Mouse (Mus musculus): ENCODE data around the gene Cldn6. TPM values are rescaled to one million over a fixed set of nuclear protein-coding genes. Genes with fewer than 3 reads are reported as not detected.
A peak's percentile ranks its signal among the peaks of the same experiment; 100 is the strongest.

The Cldn6 gene
- polyA plus RNA-seq, 1 experiment: 0.11 TPM

GRCm38 (mm10) chr17:23683226-23683625 lies 4.2 kb downstream of the Cldn6 start:
- Histone ChIP-seq H3K4me1 (ENCODE audit: control insufficient read depth, insufficient read depth, low read length) (peaks cover 5% of the 10 kb centered on the region; the same call in 1 of the 2 replicates), H3K27me3 (ENCODE audit: control insufficient read depth, insufficient read depth, low read length) (no peaks in the 10 kb centered on the region), H3K4me3 (replicated peaks; ENCODE audit: insufficient read depth, low read depth, low read length) (no peak overlapping the region), H3K27ac (ENCODE audit: insufficient read depth, low read length) (no peak overlapping the region)
- no peak for DNase-seq
- TF ChIP-seq POLR2A (IDR thresholded peaks at IDR 0.05; ENCODE audit: borderline replicate concordance, insufficient read depth, low read length): no peak
- no peak for TF ChIP-seq CTCF (IDR thresholded peaks at IDR 0.05; ENCODE audit: borderline replicate concordance, insufficient read depth, low read depth, low read length)
- WGBS: 13% methylated on average over 15 of the region's 15 CpGs

DNA sequence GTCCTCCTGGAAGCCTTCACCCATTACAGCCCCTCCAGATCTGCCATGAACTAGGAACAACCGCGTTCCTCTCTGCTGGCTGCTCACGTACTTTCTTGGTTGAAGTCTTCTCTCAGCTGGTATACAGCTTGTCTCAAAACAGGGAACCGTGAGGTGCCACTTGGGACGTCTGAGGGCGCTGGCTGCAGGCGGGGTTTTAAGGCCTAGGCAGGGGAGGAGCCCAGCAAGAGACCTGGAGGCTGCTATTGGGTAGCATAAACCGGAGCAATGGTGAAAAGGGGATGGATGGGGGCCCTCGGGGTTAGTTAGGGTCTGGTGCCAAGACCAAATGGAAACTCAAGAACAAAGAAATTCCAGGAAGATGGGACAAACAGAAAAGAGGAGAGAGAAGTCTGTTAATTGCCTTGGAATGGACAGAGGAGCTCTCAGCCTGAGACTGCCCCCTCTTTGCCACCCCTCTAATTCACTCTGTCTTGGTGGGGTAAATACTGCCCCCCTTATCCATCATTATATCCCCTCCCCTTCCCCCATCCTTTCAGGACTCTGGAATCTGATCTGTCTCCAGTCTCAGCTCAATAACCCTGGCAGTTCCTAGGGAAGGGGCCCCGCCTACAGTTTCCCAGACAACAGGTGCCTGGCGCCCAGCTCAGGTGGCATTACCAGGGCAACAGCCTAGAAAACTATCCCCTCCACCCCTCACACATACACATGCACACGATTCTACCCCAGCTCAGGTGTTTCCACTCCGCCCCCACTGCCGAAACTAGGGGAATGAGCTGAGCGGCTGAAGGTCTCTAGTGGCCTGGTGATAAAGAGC lies 5.0 kb downstream of the Cldn6 start, which contains the start of gene Cldn9:
Gene Cldn9, minus strand, starts transcription at position 171 of the 817 bp plus-strand sequence.
- WGBS: 54% methylated on average over 15 of the region's 15 CpGs
- TF ChIP-seq CTCF (IDR thresholded peaks at IDR 0.05; ENCODE audit: borderline replicate concordance, insufficient read depth, low read depth, low read length) (no peak), POLR2A (IDR thresholded peaks at IDR 0.05; ENCODE audit: borderline replicate concordance, insufficient read depth, low read length) (no peak)
- DNase-seq: no peak
- peaks cover 5% of the 10 kb centered on the region; the same call in 1 of the 2 replicates for H3K4me1 ChIP-seq (ENCODE audit: control insufficient read depth, insufficient read depth, low read length)
- no peak within 1 kb of the TSS for H3K27ac ChIP-seq (ENCODE audit: insufficient read depth, low read length)
- no peak within 1 kb of the TSS for H3K4me3 ChIP-seq (replicated peaks; ENCODE audit: insufficient read depth, low read depth, low read length)
- no peaks in the 10 kb centered on the region for H3K27me3 ChIP-seq (ENCODE audit: control insufficient read depth, insufficient read depth, low read length)

- TF ChIP-seq POLR2A (IDR thresholded peaks at IDR 0.05; ENCODE audit: borderline replicate concordance, insufficient read depth, low read length) (no peak), CTCF (IDR thresholded peaks at IDR 0.05; ENCODE audit: borderline replicate concordance, insufficient read depth, low read depth, low read length) (no peak)
- 78% methylated on average over 1 of the region's 1 CpGs for WGBS
- Histone ChIP-seq H3K27ac (ENCODE audit: insufficient read depth, low read length) (no peak overlapping the region), H3K4me3 (replicated peaks; ENCODE audit: insufficient read depth, low read depth, low read length) (no peak overlapping the region), H3K27me3 (ENCODE audit: control insufficient read depth, insufficient read depth, low read length) (no peaks in the 10 kb centered on the region), H3K4me1 (ENCODE audit: control insufficient read depth, insufficient read depth, low read length) (no peaks in the 10 kb centered on the region; the same call in 1 of the 2 replicates)
- no peak for DNase-seq
Observed at GRCm38 (mm10) chr17:23694491-23694890, 15.4 kb downstream of the Cldn6 start.

GRCm38 (mm10) chr17:23695801-23696200 lies 16.8 kb downstream of the Cldn6 start:
- H3K27me3 ChIP-seq (ENCODE audit: control insufficient read depth, insufficient read depth, low read length): no peaks in the 10 kb centered on the region
- H3K27ac ChIP-seq (ENCODE audit: insufficient read depth, low read length): no peak overlapping the region
- H3K4me3 ChIP-seq (replicated peaks; ENCODE audit: insufficient read depth, low read depth, low read length): no peak overlapping the region
- H3K4me1 ChIP-seq (ENCODE audit: control insufficient read depth, insufficient read depth, low read length): no peaks in the 10 kb centered on the region; the same call in 1 of the 2 replicates
- no peak for DNase-seq
- TF ChIP-seq CTCF (IDR thresholded peaks at IDR 0.05; ENCODE audit: borderline replicate concordance, insufficient read depth, low read depth, low read length): no peak
- TF ChIP-seq POLR2A (IDR thresholded peaks at IDR 0.05; ENCODE audit: borderline replicate concordance, insufficient read depth, low read length): no peak
- WGBS: 58% methylated on average over 3 of the region's 3 CpGs

DNA sequence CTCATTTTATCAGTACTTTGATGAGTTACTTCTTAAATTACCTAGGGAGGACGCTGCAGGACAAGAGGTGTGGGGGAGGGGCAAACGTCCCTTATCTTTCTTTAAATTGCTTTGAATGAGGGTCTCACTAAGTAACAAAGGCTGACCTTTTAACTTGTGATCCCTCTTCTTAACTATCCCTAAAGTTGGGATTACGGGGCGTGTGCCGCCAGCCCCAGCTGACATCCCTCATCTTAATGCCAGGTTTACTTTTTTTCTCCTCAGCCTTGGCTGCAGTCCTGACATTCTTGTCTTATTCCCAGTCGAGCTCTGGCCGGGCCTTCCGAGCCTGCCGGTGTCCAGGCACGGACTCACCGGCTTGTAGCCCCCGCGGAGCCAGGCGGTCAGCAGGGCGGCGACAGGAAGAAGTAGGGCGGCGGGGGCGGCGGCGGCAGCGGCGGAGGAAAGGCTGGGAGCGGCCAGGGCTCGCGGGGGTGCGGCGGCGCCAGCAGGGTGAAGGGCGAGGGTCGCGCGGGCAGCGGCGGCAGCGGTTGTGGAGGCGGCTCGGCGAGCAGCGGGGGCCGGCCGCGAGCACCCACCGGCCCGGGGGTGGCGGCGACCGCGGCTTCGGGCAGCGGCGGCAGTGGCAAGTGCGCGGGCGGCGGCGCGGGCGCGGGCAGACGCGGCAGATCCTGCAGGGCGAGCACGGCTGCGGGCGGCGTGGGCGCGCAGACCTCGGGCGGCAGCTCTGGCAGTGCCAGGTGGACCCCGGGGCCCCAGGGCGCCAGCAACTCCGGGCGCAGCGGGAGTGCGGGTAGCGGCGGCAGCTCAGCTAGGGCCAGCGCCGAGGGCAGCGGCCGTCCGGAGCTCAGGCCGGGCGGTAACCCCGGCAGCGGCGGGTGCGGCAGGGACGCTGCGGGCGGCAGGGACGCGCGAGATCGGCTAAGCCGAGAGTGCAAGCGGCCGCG lies 20.4 kb downstream of the Cldn6 start:
- peak overlapping the region; percentile 91 for H3K27ac ChIP-seq (ENCODE audit: insufficient read depth, low read length)
- H3K27me3 ChIP-seq (ENCODE audit: control insufficient read depth, insufficient read depth, low read length): no peaks in the 10 kb centered on the region
- no peak for TF ChIP-seq CTCF (IDR thresholded peaks at IDR 0.05; ENCODE audit: borderline replicate concordance, insufficient read depth, low read depth, low read length)
- no peak for TF ChIP-seq POLR2A (IDR thresholded peaks at IDR 0.05; ENCODE audit: borderline replicate concordance, insufficient read depth, low read length)
- peak overlapping the region; percentile 56 for H3K4me3 ChIP-seq (replicated peaks; ENCODE audit: insufficient read depth, low read depth, low read length)
- H3K4me1 ChIP-seq (ENCODE audit: control insufficient read depth, insufficient read depth, low read length): no peaks in the 10 kb centered on the region; the same call in 1 of the 2 replicates
- peak; percentile 73 to 74 for DNase-seq
- under 1% methylated on average over 97 of the region's 101 CpGs for WGBS

DNA sequence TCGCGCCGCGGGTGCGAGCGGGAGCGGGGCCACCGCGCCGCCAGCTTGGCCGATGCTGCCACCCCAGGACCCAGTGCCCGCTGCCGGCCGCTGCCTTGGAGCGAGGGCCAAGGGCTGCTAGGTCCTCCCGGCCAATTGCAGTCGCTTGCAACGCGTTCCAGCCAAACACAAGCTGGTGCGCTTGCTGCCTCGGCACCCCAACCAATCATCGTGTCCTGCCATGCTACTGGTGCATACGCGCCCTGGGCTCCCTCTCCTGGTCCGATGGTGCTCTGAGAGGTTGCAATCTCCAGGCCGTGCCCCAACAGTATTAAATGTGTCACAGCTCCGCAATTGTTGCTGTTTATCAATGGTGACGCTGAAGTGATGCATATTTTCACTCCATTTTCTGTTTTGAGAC lies 21.0 kb downstream of the Cldn6 start:
- H3K27me3 ChIP-seq (ENCODE audit: control insufficient read depth, insufficient read depth, low read length): no peaks in the 10 kb centered on the region
- H3K4me1 ChIP-seq (ENCODE audit: control insufficient read depth, insufficient read depth, low read length): no peaks in the 10 kb centered on the region; the same call in none of the 2 replicates
- TF ChIP-seq CTCF (IDR thresholded peaks at IDR 0.05; ENCODE audit: borderline replicate concordance, insufficient read depth, low read depth, low read length): peak; percentile 74
- peak; percentile 75; the same call in 1 of the 2 replicates for TF ChIP-seq POLR2A (IDR thresholded peaks at IDR 0.05; ENCODE audit: borderline replicate concordance, insufficient read depth, low read length)
- H3K27ac ChIP-seq (ENCODE audit: insufficient read depth, low read length): peak overlapping the region; percentile 91
- H3K4me3 ChIP-seq (replicated peaks; ENCODE audit: insufficient read depth, low read depth, low read length): peak overlapping the region; percentile 56
- DNase-seq: peak; percentile 95 to 98
- WGBS: under 1% methylated on average over 28 of the region's 28 CpGs

DNA sequence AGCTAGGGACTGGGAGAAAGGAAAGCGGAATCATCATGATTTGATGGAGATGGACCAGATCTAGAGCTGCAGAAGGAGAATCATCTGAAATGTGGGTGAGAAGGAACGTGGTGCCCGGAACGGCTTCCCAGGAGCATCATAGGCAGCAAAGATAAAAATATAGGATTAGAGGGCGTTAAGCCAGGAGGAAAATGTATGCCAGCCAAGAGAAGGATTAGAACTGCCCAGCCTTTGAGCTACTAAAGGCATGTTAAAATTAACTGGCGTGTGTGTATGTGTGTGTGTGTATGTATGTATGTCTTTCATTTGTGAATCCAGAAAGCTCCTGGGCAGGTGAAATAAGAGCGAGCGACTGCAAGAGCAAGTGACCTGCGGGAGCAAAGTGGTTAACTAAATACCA lies 24.3 kb downstream of the Cldn6 start:
- TF ChIP-seq CTCF (IDR thresholded peaks at IDR 0.05; ENCODE audit: borderline replicate concordance, insufficient read depth, low read depth, low read length) (no peak), POLR2A (IDR thresholded peaks at IDR 0.05; ENCODE audit: borderline replicate concordance, insufficient read depth, low read length) (no peak)
- no peak overlapping the region for H3K4me3 ChIP-seq (replicated peaks; ENCODE audit: insufficient read depth, low read depth, low read length)
- DNase-seq: no peak
- no peaks in the 10 kb centered on the region for H3K27me3 ChIP-seq (ENCODE audit: control insufficient read depth, insufficient read depth, low read length)
- 76% methylated on average over 9 of the region's 9 CpGs for WGBS
- no peak overlapping the region for H3K27ac ChIP-seq (ENCODE audit: insufficient read depth, low read length)
- no peaks in the 10 kb centered on the region; the same call in none of the 2 replicates for H3K4me1 ChIP-seq (ENCODE audit: control insufficient read depth, insufficient read depth, low read length)

All from cerebellum, adult 2 months (tissue).